Mouse (Mus musculus) cortical plate, adult 2 months (tissue): ENCODE data around the gene Car5a.

Source experiments
- CTCF ChIP-seq: fragments of 200-500 bp; IDR thresholded peaks from 2 replicates; pipeline ENCODE4 v1.5.1; 2011; ENCODE audit warnings: mild to moderate bottlenecking, control low read depth, low read length; ENCODE audit not compliant: insufficient read depth; ENCODE audit errors: extremely low read depth
- POLR2A ChIP-seq: fragments of 200-500 bp; IDR thresholded peaks from 2 replicates; pipeline ENCODE4 v1.6.1; 2011; ENCODE audit warnings: mild to moderate bottlenecking, low read length, control low read depth; ENCODE audit not compliant: insufficient read depth; ENCODE audit errors: extremely low read depth

GRCm38 (mm10) chr8:121877212-121877611, 67.5 kb downstream of the Car5a start:
- no peak for TF ChIP-seq POLR2A
- no peak for TF ChIP-seq CTCF
